Mouse (Mus musculus): Measurements from ENCODE around the gene Shisa3. TPM values are rescaled to one million over a fixed set of nuclear protein-coding genes. Genes with fewer than 3 reads are reported as not detected.

Shisa3 gene
- polyA plus RNA-seq, 1 experiment = 11.4 TPM

GRCm38 (mm10) chr5:67655696-67656519 is 48.2 kb downstream of the Shisa3 start:
- no peaks in the 10 kb centered on the region for H3K4me1 ChIP-seq (ENCODE audit: control insufficient read depth, insufficient read depth, low read length)
- no peaks in the 10 kb centered on the region for H3K27me3 ChIP-seq (replicated peaks; ENCODE audit: control insufficient read depth, insufficient read depth, low read length)
- WGBS = 79% methylated on average over 14 of the region's 14 CpGs
- H3K27ac ChIP-seq (ENCODE audit: insufficient read depth, low read depth, low read length) = no peak overlapping the region
- no peak for DNase-seq
- no peak for TF ChIP-seq POLR2A (IDR thresholded peaks at IDR 0.05; ENCODE audit: low read depth, low read length)
- TF ChIP-seq CTCF (conservative IDR thresholded peaks at IDR 0.05; ENCODE audit: insufficient read depth, insufficient read length, low read depth, low read length) = no peak
- H3K36me3 ChIP-seq (ENCODE audit: control insufficient read depth, insufficient read depth, low read length) = no peaks in the 10 kb centered on the region
- H3K4me3 ChIP-seq (ENCODE audit: insufficient read depth, low read depth, low read length) = no peak overlapping the region

GRCm38 (mm10) chr5:67656821-67657259 is 49.2 kb downstream of the Shisa3 start:
- no peak for DNase-seq
- Histone ChIP-seq H3K4me1 (ENCODE audit: control insufficient read depth, insufficient read depth, low read length) (no peaks in the 10 kb centered on the region), H3K4me3 (ENCODE audit: insufficient read depth, low read depth, low read length) (no peak overlapping the region), H3K36me3 (ENCODE audit: control insufficient read depth, insufficient read depth, low read length) (no peaks in the 10 kb centered on the region), H3K27me3 (replicated peaks; ENCODE audit: control insufficient read depth, insufficient read depth, low read length) (no peaks in the 10 kb centered on the region), H3K27ac (ENCODE audit: insufficient read depth, low read depth, low read length) (no peak overlapping the region)
- TF ChIP-seq POLR2A (IDR thresholded peaks at IDR 0.05; ENCODE audit: low read depth, low read length) = no peak
- no peak for TF ChIP-seq CTCF (conservative IDR thresholded peaks at IDR 0.05; ENCODE audit: insufficient read depth, insufficient read length, low read depth, low read length)
- WGBS = 73% methylated on average over 13 of the region's 13 CpGs

DNA sequence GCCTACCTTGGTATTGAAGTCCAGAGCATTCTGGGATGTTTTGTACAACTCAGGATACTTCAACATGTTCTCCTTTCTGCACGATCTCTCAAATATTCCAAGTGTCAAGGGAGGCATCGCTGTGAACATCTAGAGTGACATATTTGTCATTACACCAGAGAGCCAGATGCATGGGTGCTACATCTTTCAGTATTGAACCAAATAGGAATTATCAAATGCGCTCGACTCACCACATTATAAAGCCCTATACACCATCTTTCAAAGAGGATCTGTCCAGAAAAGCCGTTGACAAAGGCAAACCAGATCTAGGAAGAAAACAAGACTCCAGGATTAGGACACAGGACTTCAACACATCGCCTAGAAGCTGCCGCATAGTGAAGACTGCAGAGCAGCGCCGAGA is 52.2 kb downstream of the Shisa3 start:
- no peak for TF ChIP-seq POLR2A (IDR thresholded peaks at IDR 0.05; ENCODE audit: low read depth, low read length)
- no peak for TF ChIP-seq CTCF (conservative IDR thresholded peaks at IDR 0.05; ENCODE audit: insufficient read depth, insufficient read length, low read depth, low read length)
- WGBS = 93% methylated on average over 9 of the region's 9 CpGs
- H3K4me1 ChIP-seq (ENCODE audit: control insufficient read depth, insufficient read depth, low read length) = no peaks in the 10 kb centered on the region
- DNase-seq = no peak
- H3K27ac ChIP-seq (ENCODE audit: insufficient read depth, low read depth, low read length) = no peak overlapping the region
- no peak overlapping the region for H3K4me3 ChIP-seq (ENCODE audit: insufficient read depth, low read depth, low read length)
- H3K36me3 ChIP-seq (ENCODE audit: control insufficient read depth, insufficient read depth, low read length) = no peaks in the 10 kb centered on the region
- H3K27me3 ChIP-seq (replicated peaks; ENCODE audit: control insufficient read depth, insufficient read depth, low read length) = no peaks in the 10 kb centered on the region

DNA sequence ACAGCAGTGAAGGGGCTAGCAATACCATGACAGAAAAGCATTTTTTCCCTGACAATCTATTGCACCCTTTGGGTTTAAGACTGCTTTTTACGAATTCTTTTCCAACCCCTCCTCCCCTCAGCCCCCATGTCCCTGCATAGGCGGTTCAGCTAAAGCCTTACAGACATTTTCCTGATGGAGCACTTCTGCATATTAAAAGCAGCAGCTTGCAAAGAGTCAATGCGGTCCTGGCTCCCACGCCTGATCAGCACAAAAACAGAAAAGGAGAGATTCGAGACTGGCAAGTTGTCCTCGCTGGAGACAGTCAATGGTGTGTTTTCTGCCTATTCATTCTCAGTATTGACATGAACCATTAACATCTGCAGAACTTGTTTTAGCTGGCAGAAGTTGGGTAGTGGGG is 55.0 kb downstream of the Shisa3 start:
- Histone ChIP-seq H3K4me3 (ENCODE audit: insufficient read depth, low read depth, low read length) (no peak overlapping the region), H3K27me3 (replicated peaks; ENCODE audit: control insufficient read depth, insufficient read depth, low read length) (no peaks in the 10 kb centered on the region), H3K36me3 (ENCODE audit: control insufficient read depth, insufficient read depth, low read length) (no peaks in the 10 kb centered on the region; the same call in 1 of the 2 replicates), H3K27ac (ENCODE audit: insufficient read depth, low read depth, low read length) (no peak overlapping the region), H3K4me1 (ENCODE audit: control insufficient read depth, insufficient read depth, low read length) (no peaks in the 10 kb centered on the region)
- DNase-seq = no peak
- WGBS = 63% methylated on average over 6 of the region's 6 CpGs
- TF ChIP-seq POLR2A (IDR thresholded peaks at IDR 0.05; ENCODE audit: low read depth, low read length) = no peak
- no peak for TF ChIP-seq CTCF (conservative IDR thresholded peaks at IDR 0.05; ENCODE audit: insufficient read depth, insufficient read length, low read depth, low read length)

DNA sequence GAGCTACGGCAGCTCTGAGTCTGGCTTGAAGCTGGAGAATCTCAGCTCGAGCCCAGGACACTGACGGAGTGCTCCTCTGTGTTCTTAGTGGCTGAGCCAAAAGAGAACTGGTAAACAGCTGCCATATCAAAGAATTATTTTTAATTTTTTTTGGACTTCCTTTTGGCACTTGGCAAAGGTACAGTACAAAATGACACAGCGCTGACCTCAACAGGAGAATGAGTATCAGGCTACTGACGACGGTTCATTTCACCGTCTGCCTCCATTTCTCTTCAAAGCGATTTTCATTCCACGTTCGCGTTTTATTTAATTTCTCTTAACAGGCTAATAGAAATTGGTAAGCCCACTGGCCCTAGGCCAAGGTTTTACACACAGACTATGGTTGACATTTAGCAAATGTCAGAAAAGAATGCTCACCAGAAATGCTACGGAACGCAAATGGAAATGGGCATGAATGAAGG is 61.8 kb downstream of the Shisa3 start:
- 57% methylated on average over 13 of the region's 13 CpGs for WGBS
- no peaks in the 10 kb centered on the region for H3K27me3 ChIP-seq (replicated peaks; ENCODE audit: control insufficient read depth, insufficient read depth, low read length)
- no peak overlapping the region for H3K4me3 ChIP-seq (ENCODE audit: insufficient read depth, low read depth, low read length)
- H3K4me1 ChIP-seq (ENCODE audit: control insufficient read depth, insufficient read depth, low read length) = no peaks in the 10 kb centered on the region
- TF ChIP-seq CTCF (conservative IDR thresholded peaks at IDR 0.05; ENCODE audit: insufficient read depth, insufficient read length, low read depth, low read length) = no peak
- no peak for TF ChIP-seq POLR2A (IDR thresholded peaks at IDR 0.05; ENCODE audit: low read depth, low read length)
- DNase-seq = peak; percentile 65
- H3K36me3 ChIP-seq (ENCODE audit: control insufficient read depth, insufficient read depth, low read length) = no peaks in the 10 kb centered on the region; the same call in 1 of the 2 replicates
- no peak overlapping the region for H3K27ac ChIP-seq (ENCODE audit: insufficient read depth, low read depth, low read length)

DNA sequence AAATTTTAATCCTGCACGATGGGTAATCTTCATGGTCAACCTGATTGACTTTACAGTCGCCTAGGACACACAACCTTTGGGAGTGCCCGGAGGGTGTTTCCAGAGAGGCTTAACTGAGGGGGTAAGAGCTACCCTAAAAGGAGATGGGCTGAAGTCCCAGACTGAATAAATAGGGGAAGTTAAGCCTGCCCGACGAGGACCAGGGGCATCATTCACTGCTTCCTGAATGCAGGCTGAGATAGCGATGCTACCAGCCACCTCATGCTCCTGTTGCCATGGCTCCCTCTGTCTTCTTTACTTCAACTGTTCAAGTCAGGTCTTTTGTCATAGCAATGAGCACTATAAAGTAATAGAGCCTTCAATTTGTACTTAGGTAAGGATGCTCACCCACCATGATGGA is 62.5 kb downstream of the Shisa3 start:
- WGBS = 71% methylated on average over 6 of the region's 6 CpGs
- no peak for TF ChIP-seq POLR2A (IDR thresholded peaks at IDR 0.05; ENCODE audit: low read depth, low read length)
- TF ChIP-seq CTCF (conservative IDR thresholded peaks at IDR 0.05; ENCODE audit: insufficient read depth, insufficient read length, low read depth, low read length) = no peak
- DNase-seq = no peak
- no peaks in the 10 kb centered on the region for H3K4me1 ChIP-seq (ENCODE audit: control insufficient read depth, insufficient read depth, low read length)
- no peak overlapping the region for H3K27ac ChIP-seq (ENCODE audit: insufficient read depth, low read depth, low read length)
- H3K4me3 ChIP-seq (ENCODE audit: insufficient read depth, low read depth, low read length) = no peak overlapping the region
- H3K27me3 ChIP-seq (replicated peaks; ENCODE audit: control insufficient read depth, insufficient read depth, low read length) = no peaks in the 10 kb centered on the region
- no peaks in the 10 kb centered on the region; the same call in 1 of the 2 replicates for H3K36me3 ChIP-seq (ENCODE audit: control insufficient read depth, insufficient read depth, low read length)

DNA sequence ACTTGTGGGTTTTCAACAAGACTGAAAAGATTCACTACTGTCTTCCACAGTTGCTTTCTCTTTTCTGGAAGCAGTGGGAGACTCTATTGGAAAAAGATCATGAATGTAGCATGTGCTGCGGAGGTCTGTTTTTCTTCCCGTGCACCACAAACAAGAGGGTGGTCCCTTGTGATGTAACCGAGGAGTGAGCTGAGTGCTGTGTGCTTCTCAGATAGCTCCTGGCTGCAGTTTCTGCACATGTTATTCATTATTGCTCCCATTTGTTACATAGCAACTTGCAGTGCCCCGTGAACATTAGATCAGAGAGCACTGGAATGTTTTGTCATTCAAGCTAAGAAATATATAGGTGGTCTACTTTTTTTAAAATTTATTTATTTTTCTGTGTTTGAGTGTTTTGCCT is 65.3 kb downstream of the Shisa3 start:
- no peak for TF ChIP-seq CTCF (conservative IDR thresholded peaks at IDR 0.05; ENCODE audit: insufficient read depth, insufficient read length, low read depth, low read length)
- TF ChIP-seq POLR2A (IDR thresholded peaks at IDR 0.05; ENCODE audit: low read depth, low read length) = no peak
- Histone ChIP-seq H3K4me1 (ENCODE audit: control insufficient read depth, insufficient read depth, low read length) (no peaks in the 10 kb centered on the region), H3K36me3 (ENCODE audit: control insufficient read depth, insufficient read depth, low read length) (no peaks in the 10 kb centered on the region), H3K4me3 (ENCODE audit: insufficient read depth, low read depth, low read length) (no peak overlapping the region), H3K27me3 (replicated peaks; ENCODE audit: control insufficient read depth, insufficient read depth, low read length) (no peaks in the 10 kb centered on the region), H3K27ac (ENCODE audit: insufficient read depth, low read depth, low read length) (no peak overlapping the region)
- WGBS = 86% methylated on average over 4 of the region's 4 CpGs
- DNase-seq = no peak

Other genes with a start within 250 kb of the Shisa3 start
- 0.18 and 0.33 TPM in 2 replicates for gene Bend4, start 179.6 kb upstream of the Shisa3 start, polyA plus RNA-seq (2012; rRNA removed)
- gene Atp8a1, start 239.6 kb downstream of the Shisa3 start, polyA plus RNA-seq (2012; rRNA removed) = 5.1 and 9.0 TPM in 2 replicates

Measured in kidney, adult 2 months (tissue).